Comparison of ENCODE assay signal across 7 mouse cellular contexts in the genomic region with DNA sequence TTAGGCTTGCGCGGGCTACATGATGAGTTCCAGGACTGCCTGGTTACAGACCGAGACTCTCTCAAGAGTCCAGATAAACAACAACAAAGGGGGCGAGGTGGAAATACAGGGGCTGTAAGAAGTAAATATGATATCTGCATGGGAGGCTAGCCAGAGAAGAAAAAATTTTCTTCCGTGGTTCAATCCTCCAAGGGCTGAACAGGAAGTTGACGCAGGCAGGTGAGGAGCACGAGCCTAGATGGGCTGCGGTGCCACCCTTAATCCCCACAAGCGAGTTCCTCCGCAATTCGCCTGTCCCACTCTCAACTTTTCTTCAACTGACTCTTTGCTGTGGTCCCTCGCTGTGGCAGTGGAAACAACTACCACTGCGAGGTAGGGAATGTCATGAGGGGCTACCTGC. TPM values are rescaled to one million over a fixed set of nuclear protein-coding genes. Genes with fewer than 3 reads are reported as not detected.
DNase-seq lines count a peak whose midpoint lies in the region; ATAC-seq lines count a peak whose summit lies in the region.

No protein-coding gene starts in this region.

- WGBS in embryonic facial prominence, embryonic 15.5 days: 2% methylated on average over 13 of the region's 13 CpGs
- WGBS in intestine, embryonic 16.5 days: 2% methylated on average over 13 of the region's 13 CpGs
- WGBS in midbrain, embryonic 15.5 days: 3% methylated on average over 13 of the region's 13 CpGs

- DNase-seq in spleen, adult 12 weeks (ENCODE audit: low spot score): peak; percentile 9
- no peak for DNase-seq in spleen, adult 18-20 months
- no peak for DNase-seq in adrenal gland, postnatal 4 days (ENCODE audit: low spot score in 2 of 2)
- DNase-seq in urinary bladder, adult 18-20 months (ENCODE audit: low spot score in 2 of 2): no peak

- ATAC-seq in embryonic facial prominence, embryonic 15.5 days (ENCODE audit: insufficient number of reproducible peaks, low FRiP score, low TSS enrichment, low read depth): no peak
- ATAC-seq in intestine, embryonic 16.5 days: peak; percentile 49
- ATAC-seq in midbrain, embryonic 15.5 days (replicated peaks): peak; percentile 10

- peak overlapping the region; percentile 75; the same call in 1 of the 2 replicates for H3K27ac ChIP-seq in embryonic facial prominence, embryonic 15.5 days (replicated peaks)
- peak overlapping the region; percentile 97 for H3K27ac ChIP-seq in intestine, embryonic 16.5 days (ENCODE audit: low read length)
- H3K27ac ChIP-seq in midbrain, embryonic 15.5 days: no peak overlapping the region; the same call in 1 of the 2 replicates

- H3K4me3 ChIP-seq in embryonic facial prominence, embryonic 15.5 days (replicated peaks): peak overlapping the region; percentile 87
- peak overlapping the region; percentile 92 for H3K4me3 ChIP-seq in intestine, embryonic 16.5 days (ENCODE audit: low read length)
- H3K4me3 ChIP-seq in midbrain, embryonic 15.5 days: peak overlapping the region; percentile 94

- no peaks in the 10 kb centered on the region for H3K9me3 ChIP-seq in embryonic facial prominence, embryonic 15.5 days (replicated peaks)
- H3K9me3 ChIP-seq in intestine, embryonic 16.5 days (ENCODE audit: control insufficient read depth, low read length): no peaks in the 10 kb centered on the region
- H3K9me3 ChIP-seq in midbrain, embryonic 15.5 days: no peaks in the 10 kb centered on the region; the same call in 1 of the 2 replicates

- H3K4me2 ChIP-seq in embryonic facial prominence, embryonic 15.5 days (replicated peaks): peak overlapping the region; percentile 83
- H3K4me2 ChIP-seq in intestine, embryonic 16.5 days (ENCODE audit: low read depth, low read length): peak overlapping the region; percentile 79
- peak overlapping the region; percentile 64 for H3K4me2 ChIP-seq in midbrain, embryonic 15.5 days

- peak overlapping the region; percentile 35 for H3K9ac ChIP-seq in embryonic facial prominence, embryonic 15.5 days
- H3K9ac ChIP-seq in intestine, embryonic 16.5 days (ENCODE audit: low read depth, low read length): peak overlapping the region; percentile 97
- peak overlapping the region; percentile 82; the same call in 1 of the 2 replicates for H3K9ac ChIP-seq in midbrain, embryonic 15.5 days

- peaks cover 12% of the 10 kb centered on the region for H3K4me1 ChIP-seq in embryonic facial prominence, embryonic 15.5 days
- peaks cover 2% of the 10 kb centered on the region; the same call in 1 of the 2 replicates for H3K4me1 ChIP-seq in intestine, embryonic 16.5 days (ENCODE audit: control insufficient read depth, insufficient read depth, low read length)
- peaks cover 7% of the 10 kb centered on the region for H3K4me1 ChIP-seq in midbrain, embryonic 15.5 days

- no peaks in the 10 kb centered on the region for H3K36me3 ChIP-seq in embryonic facial prominence, embryonic 15.5 days
- H3K36me3 ChIP-seq in intestine, embryonic 16.5 days (ENCODE audit: control insufficient read depth, insufficient read depth, low read length): no peaks in the 10 kb centered on the region
- no peaks in the 10 kb centered on the region for H3K36me3 ChIP-seq in midbrain, embryonic 15.5 days (replicated peaks)

- H3K27me3 ChIP-seq in embryonic facial prominence, embryonic 15.5 days: no peaks in the 10 kb centered on the region
- H3K27me3 ChIP-seq in intestine, embryonic 16.5 days (replicated peaks; ENCODE audit: control insufficient read depth, insufficient read depth, low read length): no peaks in the 10 kb centered on the region
- H3K27me3 ChIP-seq in midbrain, embryonic 15.5 days (replicated peaks): no peaks in the 10 kb centered on the region

RNA-seq across cellular contexts. Expression of a gene that starts 0.6 kb away (rescaled TPM):
- polyA plus RNA-seq in embryonic facial prominence, embryonic 15.5 days (2015; fragmentation: Nextera tagmentation; extraction: Ambion mirVana): 23.3 and 24.7 TPM in 2 replicates
- polyA plus RNA-seq in intestine, embryonic 16.5 days (2015; fragmentation: Nextera tagmentation; extraction: Ambion mirVana): 72.7 and 77.2 TPM in 2 replicates
- polyA plus RNA-seq in midbrain, embryonic 15.5 days (2015; fragmentation: Nextera tagmentation; extraction: Ambion mirVana): 18.1 and 19.3 TPM in 2 replicates
- total RNA-seq in adrenal gland, postnatal 4 days (2021): 10 to 100 TPM; 32.2 to 56.4 TPM

Comparison
In these comparisons a context has a peak if more than half of its experiments do, and no peak if none do; other contexts are left out.
1. H3K9ac ChIP-seq: peak in every context shown above with its lines; median percentile 97 in intestine, embryonic 16.5 days; 82 in midbrain, embryonic 15.5 days; 35 in embryonic facial prominence, embryonic 15.5 days.